Mouse (Mus musculus): ENCODE data around the gene Rala.

DNA sequence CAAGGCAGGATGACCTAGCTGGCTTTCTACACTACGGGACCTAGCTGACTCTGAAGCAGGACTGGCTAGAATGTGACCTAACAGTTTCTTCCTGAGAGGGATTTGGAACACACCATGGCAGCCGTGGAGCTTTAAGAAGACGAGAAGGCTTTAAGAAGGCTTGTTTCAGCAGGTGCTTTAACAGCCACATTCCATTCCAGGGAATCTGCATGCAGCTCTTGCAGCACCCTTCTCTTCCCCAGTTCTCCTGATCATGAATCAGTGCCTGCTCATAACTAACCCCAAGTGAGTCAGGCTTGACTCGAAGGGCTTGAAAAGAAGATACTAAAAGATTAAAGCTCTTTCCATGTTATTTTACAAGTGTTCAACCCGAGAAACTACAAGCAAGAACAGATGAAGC lies 43.4 kb downstream of the Rala start:
- TF ChIP-seq CTCF (IDR thresholded peaks at IDR 0.05; ENCODE audit: extremely low read depth, insufficient read length, insufficient replicate concordance, low read depth, low read length) (no peak), POLR2A (IDR thresholded peaks at IDR 0.05; ENCODE audit: low read depth, low read length) (no peak)

All from small intestine, adult 2 months (tissue).